Mouse (Mus musculus) C2C12 (cell line): Measurements from ENCODE around the gene Trim8.

Experiments
- CTCF ChIP-seq: IDR thresholded peaks from one replicate; pipeline ENCODE4 v1.5.1; 2011; ENCODE audit not compliant: control insufficient read depth, insufficient read depth, insufficient read length
- MAX ChIP-seq: IDR thresholded peaks from one replicate; pipeline ENCODE4 v1.6.1; 2011; ENCODE audit warnings: mild to moderate bottlenecking, control low read depth
- MYOD1 ChIP-seq: IDR thresholded peaks from one replicate; pipeline ENCODE4 v1.6.1; 2011; ENCODE audit warnings: low read depth; ENCODE audit not compliant: control insufficient read depth, insufficient read length
- USF1 ChIP-seq: IDR thresholded peaks from one replicate; pipeline ENCODE4 v1.6.1; 2011; ENCODE audit warnings: low read depth, mild to moderate bottlenecking, control low read depth, moderate library complexity

DNA sequence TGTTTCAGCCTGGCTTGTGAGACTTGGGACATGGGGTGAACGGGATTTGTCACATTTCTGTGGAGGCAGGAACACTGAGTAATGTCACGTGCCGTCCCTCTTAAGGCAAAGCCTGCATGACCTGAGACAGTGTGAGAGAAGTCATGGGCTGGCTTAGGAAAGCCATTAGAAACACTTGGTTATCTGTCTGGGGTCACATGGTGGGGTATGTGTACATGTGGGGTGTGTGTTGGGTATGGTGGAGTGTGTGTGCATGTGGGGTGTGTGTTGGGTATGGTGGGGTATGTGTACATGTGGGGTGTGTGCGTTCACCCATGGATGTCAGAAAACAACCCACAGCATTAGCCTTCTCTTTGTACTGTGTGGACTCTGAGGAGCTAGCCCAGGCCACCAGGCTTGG is 48.9 kb downstream of the Trim8 start:
- TF ChIP-seq CTCF = no peak
- no peak for TF ChIP-seq USF1
- no peak for TF ChIP-seq MAX
- no peak for TF ChIP-seq MYOD1
